Mouse (Mus musculus) embryo, embryonic 9.5 days (tissue): Measurements from ENCODE around the gene Ercc4.

Source experiments
- DNase-seq: peaks from one replicate; pipeline ENCODE4 v3.0.0-alpha.2; 2017; ENCODE audit errors: extremely low spot score

The Ercc4 gene

DNA sequence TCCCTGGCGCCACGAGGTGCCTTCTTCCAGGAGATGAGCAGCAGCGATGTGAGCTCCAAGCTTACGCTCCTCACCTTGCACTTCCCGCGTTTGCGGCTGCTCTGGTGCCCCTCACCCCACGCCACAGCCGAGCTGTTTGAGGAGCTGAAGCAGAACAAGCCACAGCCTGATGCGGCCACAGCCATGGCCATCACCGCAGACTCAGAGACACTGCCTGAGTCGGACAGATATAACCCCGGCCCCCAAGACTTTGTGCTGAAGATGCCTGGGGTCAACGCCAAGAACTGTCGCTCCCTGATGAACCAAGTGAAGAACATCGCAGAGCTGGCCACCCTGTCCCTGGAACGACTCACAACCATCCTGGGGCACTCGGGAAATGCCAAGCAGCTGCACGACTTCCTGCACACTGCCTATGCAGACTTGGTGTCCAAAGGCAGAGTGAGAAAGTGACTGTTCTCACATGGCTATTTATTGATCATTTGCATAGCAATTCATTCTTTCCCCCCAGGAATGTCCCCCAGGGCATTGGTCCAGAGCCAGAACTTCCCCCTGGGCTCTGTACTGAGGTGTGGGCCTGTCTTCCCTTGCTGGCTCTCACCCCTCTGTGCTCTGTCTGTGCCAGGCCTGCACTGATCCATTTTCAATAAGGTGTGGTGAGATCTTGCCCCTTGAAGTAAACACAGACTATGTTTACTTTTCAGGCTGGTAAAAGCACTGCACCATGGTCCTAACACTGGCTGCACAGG, 38.5 kb downstream of the Ercc4 start:
- DNase-seq, result no peak

DNA sequence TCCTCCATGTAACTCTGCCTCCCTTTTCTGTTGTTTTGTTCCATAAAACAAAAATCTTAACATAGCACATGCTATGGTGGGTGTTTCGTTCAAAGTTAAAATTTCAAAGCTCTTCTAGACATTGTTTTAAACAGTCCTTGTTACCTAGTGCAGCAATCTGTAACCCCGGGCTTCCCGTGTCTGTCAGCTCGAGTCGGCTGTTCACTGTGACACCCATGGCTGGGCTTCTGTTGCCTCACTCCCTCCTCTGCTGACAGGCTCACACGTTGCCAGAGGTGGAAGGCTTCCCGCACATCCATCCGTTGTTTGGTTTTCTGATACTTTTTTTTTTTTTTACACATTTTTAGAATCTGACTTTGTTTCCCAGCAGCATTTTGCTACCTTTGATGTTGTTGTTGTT, 40.5 kb downstream of the Ercc4 start:
- DNase-seq, result no peak

DNA sequence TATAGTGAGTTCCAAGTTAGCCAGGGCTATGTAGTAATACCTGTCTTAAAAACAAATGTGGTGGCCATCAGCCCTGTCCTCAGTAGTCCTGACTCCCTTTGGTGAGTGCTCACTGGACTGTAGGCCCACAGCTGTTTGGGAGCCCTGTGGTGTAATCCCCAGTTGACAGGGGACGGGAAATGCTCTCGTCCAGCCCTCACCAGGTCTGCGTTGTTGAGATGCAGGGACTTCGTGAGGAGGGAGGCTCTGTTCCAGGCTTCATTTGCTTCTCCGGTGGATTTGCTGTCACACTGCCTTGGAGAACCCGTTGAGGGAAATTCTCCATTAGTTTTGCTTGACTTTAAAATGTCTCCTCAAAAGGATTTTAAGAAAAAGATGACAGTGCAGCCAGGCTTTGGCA, 41.3 kb downstream of the Ercc4 start:
- DNase-seq, result no peak

DNA sequence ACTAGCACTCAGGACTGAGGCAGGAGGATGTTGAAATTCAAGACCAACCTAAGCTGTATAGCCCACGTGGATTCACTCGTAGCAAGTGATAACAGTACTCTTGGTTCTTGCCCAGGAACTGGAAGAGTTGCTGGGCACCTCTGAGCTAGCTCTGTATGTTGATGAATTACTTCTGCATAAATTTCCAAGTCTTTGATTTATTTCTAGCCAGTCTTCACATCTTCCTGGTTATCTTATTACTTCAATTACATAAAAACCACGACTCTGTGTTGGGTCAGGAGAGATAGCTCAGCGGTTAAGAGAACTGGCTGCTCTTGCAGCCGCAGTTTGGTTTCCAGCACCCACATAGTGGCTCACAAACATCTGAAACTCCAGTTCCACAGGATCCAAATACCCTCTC, 43.0 kb downstream of the Ercc4 start:
- no peak for DNase-seq

DNA sequence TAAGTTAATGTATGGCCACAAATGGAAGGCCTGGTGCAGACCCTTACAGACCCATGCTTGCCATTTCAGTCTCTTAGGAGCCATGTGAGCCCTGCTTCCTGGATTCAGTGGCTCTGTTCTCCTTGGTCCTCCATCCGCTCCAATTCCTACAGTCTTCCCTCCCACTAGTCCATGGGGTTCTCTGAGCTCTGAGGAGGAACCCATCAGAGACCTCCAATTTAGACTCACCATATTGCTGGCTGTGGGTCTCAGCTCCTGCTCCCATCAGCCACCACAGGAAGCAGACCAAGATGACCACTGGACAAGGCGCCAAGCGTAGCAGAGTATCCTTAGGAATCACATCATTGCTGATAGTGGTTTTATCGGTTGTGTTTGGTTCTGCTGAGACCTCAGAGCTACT, 43.7 kb downstream of the Ercc4 start:
- DNase-seq, result no peak

DNA sequence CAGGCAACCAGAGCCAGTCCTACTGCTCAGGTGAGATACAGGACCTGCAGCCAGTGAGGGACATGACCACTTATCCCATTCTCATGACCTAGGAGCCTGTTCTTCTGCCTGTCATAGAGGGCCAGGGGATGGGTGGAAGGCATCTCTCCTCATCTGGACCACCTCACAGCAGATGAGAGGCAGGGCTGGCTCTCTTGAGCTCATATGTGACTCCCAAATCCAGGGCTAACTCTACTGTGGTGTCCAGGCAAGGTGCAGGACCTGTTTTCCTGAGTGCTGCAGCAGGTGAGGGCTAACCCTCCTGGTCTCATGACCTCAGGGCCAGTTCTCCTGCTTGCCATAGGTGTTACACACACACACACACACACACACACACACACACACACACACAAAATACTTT, 44.9 kb downstream of the Ercc4 start:
- no peak for DNase-seq

DNA sequence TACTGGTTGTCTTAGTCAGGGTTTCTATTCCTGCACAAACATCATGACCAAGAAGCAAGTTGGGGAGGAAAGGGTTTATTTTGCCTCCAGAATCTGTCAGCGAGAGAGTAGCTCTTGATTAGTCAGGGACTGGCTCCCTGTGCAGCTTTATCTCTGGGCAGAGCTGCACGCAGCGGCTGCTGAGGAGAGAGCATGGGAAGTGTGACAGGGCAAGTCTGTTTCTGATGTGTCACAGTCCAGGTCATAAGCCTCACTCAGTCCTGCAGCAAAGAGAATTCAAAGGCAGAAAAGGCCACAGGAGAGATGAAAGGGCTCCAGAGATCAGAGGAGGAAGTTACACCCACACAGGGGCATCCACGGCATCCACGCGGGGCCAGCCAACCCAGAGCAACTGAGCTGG, 47.8 kb downstream of the Ercc4 start:
- no peak for DNase-seq

DNA sequence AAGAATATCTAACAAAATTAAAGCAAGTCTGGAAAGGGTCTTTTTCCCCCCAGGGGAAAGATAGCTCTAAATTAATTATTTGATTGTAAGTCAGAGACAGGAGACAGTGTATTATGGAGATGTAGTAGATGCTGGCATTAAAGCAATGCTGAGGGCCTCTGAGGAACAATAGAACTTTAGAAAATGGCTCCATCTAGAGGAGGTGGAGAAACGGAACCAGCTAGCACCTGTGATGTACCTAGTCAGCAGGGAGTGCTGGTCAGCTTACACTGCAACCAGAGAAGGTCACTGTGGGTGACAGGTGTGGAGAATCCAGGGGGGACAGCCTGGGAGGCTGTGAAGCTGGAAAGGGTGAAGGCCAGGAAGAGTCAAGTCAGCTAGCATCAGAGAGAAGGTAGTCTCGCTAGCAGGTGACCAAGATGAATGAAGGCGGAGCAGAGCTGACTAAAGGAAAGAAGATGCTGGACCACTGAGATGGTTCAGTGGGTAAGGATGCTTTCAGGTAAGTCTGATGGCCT, 48.7 kb downstream of the Ercc4 start:
- DNase-seq, result no peak

DNA sequence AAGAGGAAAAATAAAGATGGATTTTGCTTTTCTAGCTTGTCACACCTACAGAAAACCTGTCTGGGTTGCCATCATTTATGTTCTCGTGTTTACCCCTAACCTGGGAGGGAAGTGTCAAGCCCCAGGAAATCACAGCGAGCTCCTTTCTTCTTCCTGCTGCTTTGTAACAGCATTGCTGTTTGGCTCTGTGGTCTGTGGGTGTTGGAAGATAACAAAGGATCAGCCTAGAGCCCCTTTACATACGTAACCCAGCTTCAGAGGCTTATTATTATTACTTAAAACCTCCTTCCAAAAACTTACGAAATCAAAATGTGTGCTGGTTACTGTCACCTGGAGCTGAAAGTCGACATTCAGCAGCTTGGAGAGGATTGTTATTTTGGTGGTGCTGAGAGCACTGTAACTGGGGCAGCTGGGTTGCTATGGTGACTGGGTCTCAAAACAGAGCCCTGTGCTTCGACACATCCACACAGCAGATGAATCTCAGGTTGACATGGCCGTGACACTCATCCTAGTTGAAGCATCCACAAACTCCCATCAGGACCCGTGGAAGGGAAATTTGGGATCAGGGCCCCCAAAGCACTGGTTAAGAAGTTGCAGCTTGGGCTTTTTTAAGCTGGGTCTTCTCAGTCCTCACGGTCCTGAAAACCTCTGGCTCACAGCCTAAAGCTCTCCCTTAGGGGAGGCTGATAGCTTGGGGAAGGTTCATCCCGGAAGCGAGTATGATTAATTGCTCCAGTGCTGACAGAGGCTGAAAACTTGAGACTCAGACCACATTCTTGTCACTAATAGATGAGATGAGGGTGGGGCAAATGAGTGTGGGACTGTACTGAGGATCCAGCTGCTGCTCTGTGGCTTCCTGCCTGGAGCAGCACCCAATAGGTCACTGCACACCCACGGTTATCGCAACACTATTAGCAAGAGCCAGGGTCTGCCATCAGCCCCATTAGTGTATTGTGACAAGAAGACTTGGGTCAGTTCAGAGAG, 49.7 kb downstream of the Ercc4 start:
- DNase-seq, result peak; percentile 19

DNA sequence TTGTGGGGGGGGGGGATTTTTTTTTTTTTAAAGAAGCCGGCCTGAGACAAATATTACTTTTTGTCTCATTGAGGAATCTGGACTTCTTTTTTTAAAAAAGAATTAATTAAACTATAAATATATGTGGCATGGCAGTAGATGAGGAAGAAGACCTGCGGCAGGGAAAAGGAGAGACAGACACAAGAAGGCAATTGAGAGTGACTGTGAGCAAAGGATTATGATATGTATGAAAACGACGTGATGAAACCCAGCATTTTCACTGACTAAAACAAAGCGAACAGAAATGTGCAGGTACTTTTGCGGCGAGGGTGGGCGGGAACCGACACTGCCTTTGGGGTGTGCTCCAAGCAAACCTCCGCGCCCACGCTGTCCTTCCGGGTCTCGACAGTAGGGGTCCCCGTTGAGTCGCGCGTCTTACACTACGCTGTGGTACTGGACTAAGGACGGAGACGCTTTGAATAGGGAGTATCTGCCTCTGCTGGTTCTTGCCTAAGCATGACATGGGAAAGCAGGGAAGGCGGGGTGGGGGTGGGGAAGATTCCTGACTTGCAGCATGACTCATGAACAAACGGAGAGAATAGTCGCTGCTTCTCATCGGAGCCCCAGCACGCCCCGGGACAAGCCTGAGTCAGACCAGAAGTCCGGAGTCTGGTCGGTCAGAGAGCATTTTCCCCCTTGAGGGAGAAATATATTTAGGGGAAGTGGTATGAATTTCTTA, 50.6 kb downstream of the Ercc4 start:
- DNase-seq, result peak; percentile 93

DNA sequence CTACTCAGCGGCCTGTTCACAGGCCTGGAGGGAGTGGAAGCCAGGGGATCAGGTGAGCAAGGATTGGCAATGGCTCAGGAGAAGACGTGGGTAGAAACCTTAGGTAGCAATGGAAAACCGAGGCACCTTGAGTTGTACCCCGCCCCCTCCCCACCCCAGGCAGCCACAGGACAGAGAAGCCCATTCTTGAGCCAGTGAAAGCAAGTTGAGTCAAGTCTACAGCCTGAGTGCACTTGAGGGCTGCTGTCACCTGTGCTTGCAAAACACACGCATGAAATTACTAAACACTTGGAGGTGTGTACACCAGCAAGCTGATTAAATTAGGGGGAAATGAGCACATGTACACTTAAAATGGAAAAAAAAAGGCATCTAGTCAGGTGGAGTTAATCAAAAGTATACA, 52.0 kb downstream of the Ercc4 start:
- DNase-seq, result no peak

DNA sequence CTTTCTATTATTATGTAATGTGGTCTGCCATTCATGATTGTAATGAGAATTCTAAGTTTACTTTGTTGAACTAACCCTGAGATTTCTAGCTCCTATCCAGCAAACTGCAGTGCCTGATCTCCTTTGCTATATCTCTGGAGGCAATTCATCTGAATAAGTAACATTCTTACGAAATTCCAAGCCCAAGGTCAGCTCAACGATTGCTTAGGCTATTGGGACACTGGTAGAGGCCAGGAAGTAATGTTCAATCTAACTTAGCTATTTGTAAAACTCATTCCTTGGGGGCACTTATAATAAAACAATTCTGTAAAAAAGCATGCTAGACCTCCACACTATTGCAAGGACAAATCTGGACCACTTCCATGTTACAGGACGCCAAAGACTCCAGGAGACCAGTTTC, 58.2 kb downstream of the Ercc4 start:
- DNase-seq, result no peak

DNA sequence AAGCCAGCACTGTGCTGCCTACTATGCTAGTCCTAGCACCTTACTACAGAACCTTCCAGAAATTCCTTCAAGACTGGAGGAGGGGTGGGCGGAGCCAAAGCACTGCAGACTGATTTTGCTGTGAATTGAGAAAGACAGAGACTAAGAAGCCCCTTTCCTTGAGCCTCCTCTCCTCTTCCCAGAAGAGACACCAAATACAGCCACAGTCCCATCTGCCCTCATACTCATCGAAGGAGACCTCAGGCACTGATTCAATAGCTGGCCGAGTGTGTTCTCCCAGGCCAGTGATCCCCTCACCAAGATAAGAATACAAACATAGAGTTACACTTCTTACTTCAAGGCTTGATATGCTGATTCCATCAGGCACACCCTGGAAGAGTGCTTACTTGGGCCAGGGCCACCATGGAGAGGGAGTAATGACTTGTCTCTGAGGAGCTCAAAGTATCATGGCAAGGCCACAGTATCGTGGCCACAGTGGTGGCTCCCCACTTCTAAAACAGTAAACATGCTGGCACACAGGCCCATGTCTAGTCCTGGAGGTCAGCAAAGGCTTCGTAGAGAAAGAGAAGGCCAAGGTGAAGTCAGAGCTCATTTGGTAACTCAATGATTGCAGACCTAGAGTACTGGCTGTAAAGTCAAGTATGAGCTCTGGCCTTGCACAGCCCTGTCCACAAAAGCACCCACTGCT, 63.7 kb downstream of the Ercc4 start:
- no peak for DNase-seq

DNA sequence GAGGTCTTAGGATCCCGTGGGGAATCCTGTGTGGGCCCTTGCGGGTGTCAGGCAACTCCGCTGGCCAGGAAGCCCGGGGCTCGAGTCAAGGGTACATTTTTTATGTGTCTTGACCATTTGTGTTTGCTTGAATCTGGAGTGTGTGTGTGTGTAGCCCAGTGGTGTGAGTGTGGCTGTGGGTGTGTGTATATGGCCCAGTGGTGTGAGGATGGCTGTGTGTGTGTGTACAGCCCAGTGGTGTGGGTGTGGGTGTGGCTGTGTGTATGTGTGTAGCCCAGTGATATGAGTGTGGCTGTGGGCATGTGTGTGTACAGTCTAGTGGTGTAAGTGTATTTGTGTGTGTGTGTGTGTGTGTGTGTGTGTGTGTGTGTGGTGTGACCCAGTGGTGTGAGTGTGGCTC, 73.0 kb downstream of the Ercc4 start:
- DNase-seq, result no peak

DNA sequence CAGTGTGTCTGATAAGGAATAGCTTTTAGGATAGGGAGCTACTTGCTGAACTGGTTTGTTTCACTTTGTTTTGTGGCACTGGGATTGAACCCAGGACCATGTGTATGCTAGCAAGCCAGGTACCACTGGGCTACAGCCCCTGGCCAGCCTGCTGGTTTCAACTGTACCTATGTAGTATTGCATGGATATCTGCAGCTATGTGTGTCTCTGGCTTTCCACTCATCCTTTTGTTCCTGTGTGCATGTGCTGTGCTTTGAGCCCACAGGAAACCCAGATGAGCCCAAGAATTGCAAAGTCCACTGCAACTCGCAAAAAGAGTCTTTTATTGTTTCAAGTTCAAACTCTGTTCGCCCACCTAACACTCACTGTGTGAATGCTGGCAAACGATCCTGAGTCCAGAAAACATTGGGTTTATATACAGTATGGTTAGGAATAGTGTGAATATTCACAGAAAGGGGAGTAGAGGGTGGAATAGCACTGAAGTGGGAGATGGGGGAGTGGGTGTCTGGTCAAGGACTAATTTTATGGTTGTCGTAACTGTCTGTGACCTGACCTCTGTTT, 73.8 kb downstream of the Ercc4 start:
- DNase-seq, result no peak

DNA sequence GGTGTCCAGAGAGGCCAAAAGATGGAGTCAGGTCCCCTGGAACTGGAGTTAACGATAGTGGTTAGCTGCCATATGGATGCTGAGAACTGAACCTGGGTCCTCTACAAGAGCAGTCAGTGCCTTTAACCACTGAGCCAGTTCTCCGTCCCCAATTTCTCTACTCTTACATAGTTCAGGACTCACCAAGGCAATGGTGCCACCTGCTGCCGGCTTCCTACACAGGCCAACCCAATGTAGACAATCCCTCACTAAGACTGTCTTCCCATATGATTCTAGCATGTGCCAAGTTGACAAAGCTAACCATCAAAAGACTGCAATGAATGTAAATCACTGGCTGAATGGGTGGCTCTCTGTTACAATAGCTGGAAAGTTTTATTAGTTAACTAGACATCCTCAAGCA, 74.9 kb downstream of the Ercc4 start:
- no peak for DNase-seq

DNA sequence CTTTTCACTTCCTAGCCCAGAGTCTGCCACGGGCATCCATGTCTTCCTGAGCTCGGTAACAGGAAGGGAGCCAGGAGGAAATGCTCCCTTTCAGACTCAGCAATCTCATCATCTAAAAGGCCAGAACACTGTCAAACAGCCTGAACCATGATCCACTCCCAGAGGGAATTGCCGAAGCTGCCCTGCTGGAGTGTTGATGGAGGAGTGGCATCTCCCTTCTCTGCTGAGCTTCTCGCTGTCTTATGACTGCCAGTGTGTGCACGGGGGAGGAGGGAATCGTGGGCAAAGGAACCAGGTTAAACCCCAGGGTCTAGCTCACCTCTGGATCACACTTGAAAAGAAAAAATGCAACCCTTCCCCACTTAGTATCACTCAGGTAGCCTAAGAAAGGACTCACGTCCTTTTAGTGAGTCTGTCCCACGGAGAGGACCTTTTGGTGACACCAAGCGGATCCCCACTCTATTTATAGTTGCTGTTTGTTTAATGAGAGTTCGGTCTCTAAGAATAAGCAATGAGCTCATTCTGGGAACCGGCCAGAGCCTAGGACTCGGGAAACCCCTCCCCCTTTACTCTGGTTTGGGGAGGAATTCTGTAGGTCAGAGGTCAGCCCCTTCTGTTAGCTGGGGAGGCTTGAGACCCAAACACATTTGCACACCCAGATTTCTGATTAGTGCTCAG, 80.1 kb downstream of the Ercc4 start:
- DNase-seq, result peak; percentile 27

DNA sequence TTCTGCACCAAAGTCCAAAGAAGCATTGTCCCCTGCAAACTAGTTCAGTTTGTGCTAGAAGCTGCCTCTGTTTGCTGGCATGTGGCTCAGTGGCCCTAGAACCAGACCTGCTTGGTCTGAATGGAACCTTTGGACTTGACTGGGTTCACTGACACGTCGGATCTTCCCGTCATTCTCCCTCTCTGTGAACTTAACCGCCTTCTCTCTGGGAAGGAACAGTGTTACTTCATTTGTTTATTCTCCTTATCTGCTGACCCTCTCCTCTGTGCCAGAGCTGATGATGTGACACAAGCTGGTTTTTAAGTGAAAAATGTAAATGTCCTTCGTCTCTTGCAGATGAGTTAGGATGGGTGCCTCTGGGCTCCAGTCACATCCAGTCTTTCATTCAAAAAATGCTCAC, 81.0 kb downstream of the Ercc4 start:
- DNase-seq, result no peak

DNA sequence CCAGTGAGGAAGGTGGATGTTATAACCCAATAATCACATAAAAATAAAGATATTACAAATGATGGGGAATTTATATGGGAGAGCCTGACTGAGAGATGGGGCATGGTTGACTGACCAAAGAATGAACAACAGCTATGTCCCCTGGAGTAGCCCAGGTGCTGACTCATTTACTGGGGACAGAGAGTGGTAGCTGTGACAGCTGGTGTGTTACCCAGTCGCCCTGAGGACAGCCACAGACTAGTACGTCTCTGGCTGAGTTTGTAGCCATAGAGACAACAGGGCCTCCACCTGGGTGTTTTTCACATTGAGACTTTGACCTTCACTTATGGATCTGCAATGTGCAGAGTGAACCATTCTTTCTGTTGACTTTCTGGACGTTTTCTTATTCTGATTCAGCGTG, 81.7 kb downstream of the Ercc4 start:
- DNase-seq, result no peak

DNA sequence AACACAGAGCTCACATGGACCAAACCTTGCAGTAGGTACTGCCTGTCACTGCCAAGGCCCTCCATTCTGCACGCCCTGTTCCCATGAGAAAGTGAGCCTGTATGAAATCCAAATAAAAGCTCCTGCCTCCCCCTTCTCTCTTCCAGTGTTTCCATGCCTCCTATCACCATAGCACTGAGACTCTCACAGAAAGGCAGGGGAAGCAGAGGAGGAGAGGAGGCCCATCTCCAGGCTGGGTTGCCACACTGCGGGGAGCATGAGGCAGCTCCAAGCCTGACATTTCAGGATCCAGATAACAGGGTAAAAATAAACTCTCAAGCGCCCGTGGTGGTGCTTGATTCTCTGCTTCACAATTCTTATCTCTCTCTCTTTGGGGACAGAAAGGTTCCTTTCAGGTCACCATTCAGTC, 84.2 kb downstream of the Ercc4 start:
- DNase-seq, result no peak

DNA sequence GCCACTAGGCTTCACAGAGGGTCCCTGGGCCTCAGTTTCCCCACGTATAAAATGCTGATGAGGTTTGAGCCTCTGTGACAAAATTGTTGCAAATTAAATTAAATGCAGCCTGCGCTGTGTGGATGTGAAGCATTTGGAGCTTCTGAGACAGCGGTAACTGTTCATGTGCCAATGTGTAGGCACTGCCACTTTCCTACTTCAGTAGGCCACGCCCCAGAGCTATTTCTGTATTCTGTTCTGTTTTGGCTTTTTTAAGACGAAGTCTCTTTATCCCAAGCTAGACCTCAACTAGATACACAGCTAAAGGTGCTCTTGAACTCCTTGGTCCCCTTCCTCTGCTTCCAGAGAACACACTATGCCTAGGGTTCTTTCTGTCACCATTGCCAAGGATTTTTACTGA, 85.4 kb downstream of the Ercc4 start:
- no peak for DNase-seq
